ENCODE assay signal across 12 mouse cellular contexts in genomic region chr13:60672882-60673675, GRCm38 (mm10).
DNase-seq lines count a peak whose midpoint lies in the region; ATAC-seq and TF ChIP-seq lines count a peak whose summit lies in the region.
"Had no signal": no experiment of that assay in that cellular context is flagged by ENCODE, and none has a peak within 500 bp of the region (broad histone marks: within the 10 kb centered on the region; RNA-seq: fewer than 3 reads in every experiment).

No protein-coding gene starts in this region.

- no peak overlapping the region; the same call in 1 of the 2 replicates for H3K27ac ChIP-seq in intestine, embryonic 14.5 days (ENCODE audit: low read depth)
- no peak overlapping the region for H3K27ac ChIP-seq in midbrain, postnatal 0 days (ENCODE audit: low read depth, low read length)
- H3K27ac ChIP-seq in hindbrain, embryonic 10.5 days: no peak overlapping the region
- H3K27ac ChIP-seq: midbrain, embryonic 12.5 days had no signal

- TF ChIP-seq CTCF in midbrain, postnatal 0 days (IDR thresholded peaks at IDR 0.05): no peak

- H3K27me3 ChIP-seq in intestine, embryonic 14.5 days (replicated peaks; ENCODE audit: control insufficient read depth, insufficient read depth, low read length): no peaks in the 10 kb centered on the region
- H3K27me3 ChIP-seq in midbrain, postnatal 0 days (ENCODE audit: insufficient read depth, low read length): no peaks in the 10 kb centered on the region
- H3K27me3 ChIP-seq in hindbrain, embryonic 10.5 days (ENCODE audit: insufficient read depth, poor library complexity, severe bottlenecking): no peaks in the 10 kb centered on the region
- H3K27me3 ChIP-seq: heart, embryonic 13.5 days; midbrain, embryonic 12.5 days had no signal

- H3K4me2 ChIP-seq in intestine, embryonic 14.5 days (ENCODE audit: low read length): no peak overlapping the region
- H3K4me2 ChIP-seq in midbrain, postnatal 0 days (ENCODE audit: low read depth, low read length, poor library complexity, severe bottlenecking): no peak overlapping the region
- H3K4me2 ChIP-seq: heart, embryonic 13.5 days; midbrain, embryonic 12.5 days had no signal

- H3K9me3 ChIP-seq in intestine, embryonic 14.5 days (ENCODE audit: control insufficient read depth, low read length): no peaks in the 10 kb centered on the region
- H3K9me3 ChIP-seq in midbrain, postnatal 0 days (ENCODE audit: low read length): no peaks in the 10 kb centered on the region
- no peaks in the 10 kb centered on the region for H3K9me3 ChIP-seq in hindbrain, embryonic 10.5 days
- H3K9me3 ChIP-seq: heart, embryonic 13.5 days; midbrain, embryonic 12.5 days had no signal

- DNase-seq in spleen, adult 12 weeks (ENCODE audit: low spot score): peak; percentile 5
- DNase-seq in spleen, adult 18-20 months: no peak
- no peak for DNase-seq in intestine, embryonic 14.5 days (ENCODE audit: low spot score)
- DNase-seq in lung, postnatal 36 days: peak; percentile 78
- peak; percentile 62 for DNase-seq in yolk sac, embryonic 10.5 days (ENCODE audit: low spot score)
- DNase-seq in layer of hippocampus, adult 9-10 months (ENCODE audit: low spot score): no peak
- no peak for DNase-seq in midbrain, postnatal 0 days (ENCODE audit: low spot score)
- no peak for DNase-seq in hindbrain, embryonic 10.5 days (ENCODE audit: low spot score)
- DNase-seq: cerebellum, adult 18-20 months had no signal

- WGBS in intestine, embryonic 14.5 days: 83% methylated on average over 11 of the region's 11 CpGs
- 93% methylated on average over 11 of the region's 11 CpGs for WGBS in midbrain, postnatal 0 days
- 85% methylated on average over 11 of the region's 11 CpGs for WGBS in hindbrain, embryonic 10.5 days

- no peak overlapping the region for H3K9ac ChIP-seq in intestine, embryonic 14.5 days (ENCODE audit: low read length)
- no peak overlapping the region for H3K9ac ChIP-seq in midbrain, postnatal 0 days (replicated peaks; ENCODE audit: low read length, poor library complexity, severe bottlenecking)
- H3K9ac ChIP-seq: heart, embryonic 13.5 days; midbrain, embryonic 12.5 days had no signal

- no peaks in the 10 kb centered on the region for H3K36me3 ChIP-seq in intestine, embryonic 14.5 days (ENCODE audit: control insufficient read depth, insufficient read depth, low read length)
- no peaks in the 10 kb centered on the region for H3K36me3 ChIP-seq in midbrain, postnatal 0 days (ENCODE audit: insufficient read depth, low read length)
- no peaks in the 10 kb centered on the region for H3K36me3 ChIP-seq in hindbrain, embryonic 10.5 days
- H3K36me3 ChIP-seq: G1E; heart, embryonic 13.5 days; midbrain, embryonic 12.5 days had no signal

- no peak overlapping the region for H3K4me3 ChIP-seq in intestine, embryonic 14.5 days (ENCODE audit: low read depth, low read length)
- no peak overlapping the region for H3K4me3 ChIP-seq in midbrain, postnatal 0 days (ENCODE audit: low read depth, low read length)
- H3K4me3 ChIP-seq in hindbrain, embryonic 10.5 days: no peak overlapping the region
- H3K4me3 ChIP-seq: heart, embryonic 13.5 days; midbrain, embryonic 12.5 days had no signal

- ATAC-seq in intestine, embryonic 14.5 days (replicated peaks; ENCODE audit: low FRiP score, low TSS enrichment, low read depth): 0 out of 2 replicates have a peak, but pooled peaks have one; percentile 16
- ATAC-seq in midbrain, postnatal 0 days (ENCODE audit: low FRiP score): no peak

- H3K4me1 ChIP-seq in intestine, embryonic 14.5 days (replicated peaks; ENCODE audit: control insufficient read depth, insufficient read depth, low read length): peaks cover 32% of the 10 kb centered on the region
- H3K4me1 ChIP-seq in midbrain, postnatal 0 days (ENCODE audit: insufficient read depth, low read length): no peaks in the 10 kb centered on the region
- H3K4me1 ChIP-seq in hindbrain, embryonic 10.5 days (replicated peaks): peaks cover 33% of the 10 kb centered on the region

Comparison
In these comparisons a context has a peak if more than half of its experiments do, and no peak if none do; other contexts are left out.
1. DNase-seq: peak in spleen, adult 12 weeks (single experiment), lung, postnatal 36 days (single experiment) and yolk sac, embryonic 10.5 days (single experiment); none in spleen, adult 18-20 months (0 of 2), intestine, embryonic 14.5 days (single experiment), layer of hippocampus, adult 9-10 months (single experiment), midbrain, postnatal 0 days (single experiment) and hindbrain, embryonic 10.5 days (single experiment).